Mouse (Mus musculus): Measurements from ENCODE around the gene Kcnab1. TPM values are rescaled to one million over a fixed set of nuclear protein-coding genes. Genes with fewer than 3 reads are reported as not detected.
A peak's percentile ranks its signal among the peaks of the same experiment; 100 is the strongest.

Gene Kcnab1
- 2.2 and 2.3 TPM in 2 replicates for polyA plus RNA-seq (2015; fragmentation: Nextera tagmentation; extraction: Ambion mirVana)

GRCm38 (mm10) chr3:65108945-65109921 is at the start of gene Kcnab1:
Kcnab1 (plus strand) TSS chr3:65109384.
- H3K4me3 ChIP-seq = peak within 1 kb of the TSS; percentile 38
- peak; percentile 75; the same call in 1 of the 2 replicates for ATAC-seq (ENCODE audit: borderline replicate concordance, extremely low read depth, low FRiP score, low TSS enrichment)
- no peak within 1 kb of the TSS for H3K27ac ChIP-seq
- under 1% methylated on average over 30 of the region's 30 CpGs for WGBS
- peak within 1 kb of the TSS; percentile 79 for H3K4me2 ChIP-seq
- H3K9ac ChIP-seq = peak within 1 kb of the TSS; percentile 25; the same call in 1 of the 2 replicates
- H3K36me3 ChIP-seq = no peaks in the 10 kb centered on the region
- peaks cover 13% of the 10 kb centered on the region; the same call in 1 of the 2 replicates for H3K27me3 ChIP-seq
- no peaks in the 10 kb centered on the region for H3K9me3 ChIP-seq
- peaks cover 11% of the 10 kb centered on the region for H3K4me1 ChIP-seq

GRCm38 (mm10) chr3:65088295-65088694 is 20.9 kb upstream of the Kcnab1 start:
- Histone ChIP-seq H3K36me3 (no peaks in the 10 kb centered on the region), H3K27me3 (no peaks in the 10 kb centered on the region), H3K9ac (no peak overlapping the region), H3K4me1 (no peaks in the 10 kb centered on the region), H3K4me3 (no peak overlapping the region), H3K9me3 (no peaks in the 10 kb centered on the region), H3K4me2 (no peak overlapping the region), H3K27ac (no peak overlapping the region)
- no peak for ATAC-seq (ENCODE audit: borderline replicate concordance, extremely low read depth, low FRiP score, low TSS enrichment)
- 80% methylated on average over 2 of the region's 2 CpGs for WGBS

- Histone ChIP-seq H3K4me2 (no peak overlapping the region), H3K4me1 (peaks cover 5% of the 10 kb centered on the region), H3K9ac (no peak overlapping the region), H3K27me3 (peaks cover 9% of the 10 kb centered on the region; the same call in 1 of the 2 replicates), H3K4me3 (no peak overlapping the region), H3K36me3 (no peaks in the 10 kb centered on the region), H3K27ac (no peak overlapping the region), H3K9me3 (no peaks in the 10 kb centered on the region)
- ATAC-seq (ENCODE audit: borderline replicate concordance, extremely low read depth, low FRiP score, low TSS enrichment) = no peak
- 41% methylated on average over 6 of the region's 6 CpGs for WGBS
These were observed 5.1 kb upstream of the Kcnab1 start for GRCm38 (mm10) chr3:65104117-65104516.

GRCm38 (mm10) chr3:65110190-65110589 is 1.0 kb downstream of the Kcnab1 start:
- Histone ChIP-seq H3K27me3 (peaks cover 13% of the 10 kb centered on the region; the same call in 1 of the 2 replicates), H3K36me3 (no peaks in the 10 kb centered on the region), H3K4me2 (peak overlapping the region; percentile 79), H3K27ac (no peak overlapping the region), H3K4me3 (peak overlapping the region; percentile 38; the same call in 1 of the 2 replicates), H3K9me3 (no peaks in the 10 kb centered on the region), H3K4me1 (peaks cover 11% of the 10 kb centered on the region), H3K9ac (no peak overlapping the region)
- 40% methylated on average over 9 of the region's 9 CpGs for WGBS
- ATAC-seq (ENCODE audit: borderline replicate concordance, extremely low read depth, low FRiP score, low TSS enrichment) = no peak

- Histone ChIP-seq H3K4me2 (no peak overlapping the region), H3K4me3 (no peak overlapping the region), H3K27me3 (peaks cover 13% of the 10 kb centered on the region; the same call in 1 of the 2 replicates), H3K9me3 (no peaks in the 10 kb centered on the region), H3K36me3 (no peaks in the 10 kb centered on the region), H3K4me1 (peaks cover 11% of the 10 kb centered on the region), H3K27ac (no peak overlapping the region), H3K9ac (no peak overlapping the region)
- 74% methylated on average over 2 of the region's 2 CpGs for whole genome bisulfite sequencing
- ATAC-seq (ENCODE audit: borderline replicate concordance, extremely low read depth, low FRiP score, low TSS enrichment) = no peak
These were observed 2.0 kb downstream of the Kcnab1 start for GRCm38 (mm10) chr3:65111176-65111575.

GRCm38 (mm10) chr3:65115164-65115563 is 6.0 kb downstream of the Kcnab1 start:
- Histone ChIP-seq H3K27ac (no peak overlapping the region), H3K4me1 (no peaks in the 10 kb centered on the region), H3K4me3 (no peak overlapping the region), H3K27me3 (no peaks in the 10 kb centered on the region), H3K4me2 (no peak overlapping the region), H3K9me3 (no peaks in the 10 kb centered on the region), H3K36me3 (no peaks in the 10 kb centered on the region), H3K9ac (no peak overlapping the region)
- 76% methylated on average over 6 of the region's 6 CpGs for WGBS
- no peak for ATAC-seq (ENCODE audit: borderline replicate concordance, extremely low read depth, low FRiP score, low TSS enrichment)

- Histone ChIP-seq H3K4me2 (no peak overlapping the region), H3K9ac (no peak overlapping the region), H3K27ac (no peak overlapping the region), H3K27me3 (no peaks in the 10 kb centered on the region), H3K4me1 (no peaks in the 10 kb centered on the region), H3K36me3 (no peaks in the 10 kb centered on the region), H3K4me3 (no peak overlapping the region), H3K9me3 (no peaks in the 10 kb centered on the region)
- ATAC-seq (ENCODE audit: borderline replicate concordance, extremely low read depth, low FRiP score, low TSS enrichment) = no peak
- 64% methylated on average over 3 of the region's 3 CpGs for WGBS
These were observed 7.8 kb downstream of the Kcnab1 start for GRCm38 (mm10) chr3:65116958-65117357.

GRCm38 (mm10) chr3:65117365-65117764 is 8.2 kb downstream of the Kcnab1 start:
- ATAC-seq (ENCODE audit: borderline replicate concordance, extremely low read depth, low FRiP score, low TSS enrichment) = no peak
- H3K4me1 ChIP-seq = no peaks in the 10 kb centered on the region
- no peak overlapping the region for H3K4me3 ChIP-seq
- no peaks in the 10 kb centered on the region for H3K36me3 ChIP-seq
- no peak overlapping the region for H3K9ac ChIP-seq
- 80% methylated on average over 8 of the region's 8 CpGs for WGBS
- no peaks in the 10 kb centered on the region for H3K9me3 ChIP-seq
- no peak overlapping the region for H3K4me2 ChIP-seq
- no peaks in the 10 kb centered on the region for H3K27me3 ChIP-seq
- H3K27ac ChIP-seq = no peak overlapping the region

GRCm38 (mm10) chr3:65124975-65125374 is 15.8 kb downstream of the Kcnab1 start:
- Histone ChIP-seq H3K4me1 (no peaks in the 10 kb centered on the region), H3K4me3 (no peak overlapping the region), H3K4me2 (no peak overlapping the region), H3K36me3 (no peaks in the 10 kb centered on the region), H3K9me3 (no peaks in the 10 kb centered on the region), H3K27ac (no peak overlapping the region), H3K9ac (no peak overlapping the region), H3K27me3 (no peaks in the 10 kb centered on the region)
- ATAC-seq (ENCODE audit: borderline replicate concordance, extremely low read depth, low FRiP score, low TSS enrichment) = no peak
- WGBS = 62% methylated on average over 3 of the region's 3 CpGs

GRCm38 (mm10) chr3:65129625-65130024 is 20.4 kb downstream of the Kcnab1 start:
- no peak for ATAC-seq (ENCODE audit: borderline replicate concordance, extremely low read depth, low FRiP score, low TSS enrichment)
- H3K9ac ChIP-seq = no peak overlapping the region

GRCm38 (mm10) chr3:65134931-65135330 is 25.7 kb downstream of the Kcnab1 start:
- no peaks in the 10 kb centered on the region for H3K27me3 ChIP-seq
- no peak overlapping the region for H3K4me2 ChIP-seq
- 59% methylated on average over 5 of the region's 5 CpGs for WGBS
- H3K36me3 ChIP-seq = no peaks in the 10 kb centered on the region
- no peak overlapping the region for H3K9ac ChIP-seq
- H3K9me3 ChIP-seq = no peaks in the 10 kb centered on the region
- no peak overlapping the region for H3K4me3 ChIP-seq
- H3K27ac ChIP-seq = no peak overlapping the region
- H3K4me1 ChIP-seq = no peaks in the 10 kb centered on the region
- ATAC-seq (ENCODE audit: borderline replicate concordance, extremely low read depth, low FRiP score, low TSS enrichment) = no peak

More at GRCm38 (mm10) chr3:65129625-65130024, 20.4 kb downstream of the Kcnab1 start:
- H3K4me1 ChIP-seq = no peaks in the 10 kb centered on the region
- no peaks in the 10 kb centered on the region for H3K36me3 ChIP-seq
- no peaks in the 10 kb centered on the region for H3K27me3 ChIP-seq
- no peak overlapping the region for H3K4me2 ChIP-seq
- no peak overlapping the region for H3K27ac ChIP-seq
- no peaks in the 10 kb centered on the region for H3K9me3 ChIP-seq
- H3K4me3 ChIP-seq = no peak overlapping the region
- WGBS = 76% methylated on average over 1 of the region's 1 CpGs

GRCm38 (mm10) chr3:65136897-65137296 is 27.7 kb downstream of the Kcnab1 start:
- Histone ChIP-seq H3K4me1 (no peaks in the 10 kb centered on the region), H3K4me2 (no peak overlapping the region), H3K27me3 (no peaks in the 10 kb centered on the region), H3K9ac (no peak overlapping the region), H3K9me3 (no peaks in the 10 kb centered on the region), H3K4me3 (no peak overlapping the region), H3K27ac (no peak overlapping the region), H3K36me3 (no peaks in the 10 kb centered on the region)
- 45% methylated on average over 5 of the region's 5 CpGs for WGBS
- ATAC-seq (ENCODE audit: borderline replicate concordance, extremely low read depth, low FRiP score, low TSS enrichment) = no peak

Data from lung, embryonic 15.5 days (tissue).